Mouse (Mus musculus) liver, embryonic 11.5 days (tissue): ENCODE measurements around the gene Gstm4. TPM values are rescaled to one million over a fixed set of nuclear protein-coding genes. Genes with fewer than 3 reads are reported as not detected.

Source experiments
- ATAC-seq: fragments of 200-750 bp; cut with Nextera tagmentation; replicated peaks from 2 replicates; pipeline ENCODE4 v1.8.0; 2017; ENCODE audit warnings: moderate number of reproducible peaks, mild to moderate bottlenecking, moderate TSS enrichment, moderate library complexity; ENCODE audit not compliant: low FRiP score
- DNase-seq: peaks from one replicate; pipeline ENCODE4 v3.0.0-alpha.2; 2017; ENCODE audit warnings: low spot score
- H3K27ac ChIP-seq: fragments of 300-500 bp; sonication (generic); 2 replicates; pipeline ENCODE4 v1.5.1; 2014; ENCODE audit warnings: mild to moderate bottlenecking, low read depth, low read length, control low read depth
- H3K27me3 ChIP-seq: fragments of 300-500 bp; sonication (generic); replicated peaks from 2 replicates; pipeline ENCODE4 v1.6.1; 2014; ENCODE audit warnings: low read length, mixed read lengths; ENCODE audit not compliant: control insufficient read depth, insufficient read depth
- H3K36me3 ChIP-seq: fragments of 300-500 bp; sonication (generic); 2 replicates; pipeline ENCODE4 v1.6.1; 2014; ENCODE audit warnings: mild to moderate bottlenecking, low read length, moderate library complexity, mixed read lengths; ENCODE audit not compliant: control insufficient read depth, insufficient read depth
- H3K4me1 ChIP-seq: fragments of 300-500 bp; sonication (generic); replicated peaks from 2 replicates; pipeline ENCODE4 v1.6.1; 2014; ENCODE audit warnings: low read length, mixed read lengths; ENCODE audit not compliant: control insufficient read depth, insufficient read depth
- H3K4me2 ChIP-seq: fragments of 300-500 bp; sonication (generic); 2 replicates; pipeline ENCODE4 v1.6.1; 2014; ENCODE audit warnings: mild to moderate bottlenecking, control low read depth, moderate library complexity
- H3K4me3 ChIP-seq: fragments of 300-500 bp; sonication (generic); 2 replicates; pipeline ENCODE4 v1.5.1; 2014; ENCODE audit warnings: low read depth, low read length, control low read depth
- H3K9ac ChIP-seq: fragments of 300-500 bp; sonication (generic); 2 replicates; pipeline ENCODE4 v1.6.1; 2014; ENCODE audit warnings: low read depth, low read length, control low read depth
- H3K9me3 ChIP-seq: fragments of 300-500 bp; sonication (generic); 2 replicates; pipeline ENCODE4 v1.6.1; 2016; ENCODE audit warnings: low read length, inconsistent platforms, mixed read lengths; ENCODE audit not compliant: control insufficient read depth
- WGBS: fragments of 180-500 bp; shearing (Covaris S2); extraction: QIAGEN DNeasy Blood & Tissue Kit; methylation state at CpG from one replicate; pipeline ENCODE4 v1.1.7; 2014; 5-methylcytosine and 5-hydroxymethylcytosine counted together
- polyA plus RNA-seq: library from polyadenylated mRNA; unstranded; fragments of >200 nt; fragmentation: Nextera tagmentation; extraction: Ambion mirVana; gene quantifications from 2 replicates; pipeline ENCODE4 v1.2.1, GENCODE M21; 2014

The Gstm4 gene
- polyA plus RNA-seq, 1 experiment from 2014 or later: 22.8 TPM

GRCm38 (mm10) chr3:108087329-108087728 lies 42.6 kb upstream of the Gstm4 start:
- Histone ChIP-seq H3K9ac (peak overlapping the region; percentile 97), H3K4me2 (peak overlapping the region; percentile 83), H3K9me3 (no peaks in the 10 kb centered on the region), H3K36me3 (0 out of 2 replicates have a peak, but pooled peaks cover 2% of the 10 kb centered on the region), H3K27ac (peak overlapping the region; percentile 98), H3K4me3 (peak overlapping the region; percentile 92), H3K27me3 (no peaks in the 10 kb centered on the region), H3K4me1 (peaks cover 46% of the 10 kb centered on the region)
- WGBS: 64% methylated on average over 3 of the region's 3 CpGs
- DNase-seq (no peak), ATAC-seq (no peak)

GRCm38 (mm10) chr3:108086470-108086979 lies 41.8 kb upstream of the Gstm4 start, which contains the start of gene Ampd2:
Ampd2 (minus strand) TSS chr3:108086651.
- peak within 1 kb of the TSS; percentile 92 for H3K4me3 ChIP-seq
- DNase-seq: peak; percentile 85
- peak; percentile 62 for ATAC-seq
- peak within 1 kb of the TSS; percentile 83 for H3K4me2 ChIP-seq
- peak within 1 kb of the TSS; percentile 98 for H3K27ac ChIP-seq
- H3K9ac ChIP-seq: peak within 1 kb of the TSS; percentile 97
- H3K9me3 ChIP-seq: no peaks in the 10 kb centered on the region
- H3K27me3 ChIP-seq: no peaks in the 10 kb centered on the region
- WGBS: under 1% methylated on average over 29 of the region's 29 CpGs
- H3K36me3 ChIP-seq: 0 out of 2 replicates have a peak, but pooled peaks cover 2% of the 10 kb centered on the region
- peaks cover 51% of the 10 kb centered on the region for H3K4me1 ChIP-seq

- DNase-seq (peak; percentile 62), ATAC-seq (peak; percentile 50)
- Histone ChIP-seq H3K27ac (peak overlapping the region; percentile 98), H3K4me3 (peak overlapping the region; percentile 92), H3K9ac (peak overlapping the region; percentile 97), H3K27me3 (no peaks in the 10 kb centered on the region), H3K36me3 (peaks cover 3% of the 10 kb centered on the region; the same call in 1 of the 2 replicates), H3K9me3 (no peaks in the 10 kb centered on the region), H3K4me2 (peak overlapping the region; percentile 83), H3K4me1 (peaks cover 51% of the 10 kb centered on the region)
- WGBS: under 1% methylated on average over 31 of the region's 31 CpGs
Measured at GRCm38 (mm10) chr3:108085721-108086469, 41.2 kb upstream of the Gstm4 start.

GRCm38 (mm10) chr3:108085281-108085720 lies 40.6 kb upstream of the Gstm4 start:
- Histone ChIP-seq H3K4me1 (peaks cover 49% of the 10 kb centered on the region), H3K27me3 (no peaks in the 10 kb centered on the region), H3K4me3 (peak overlapping the region; percentile 92), H3K4me2 (peak overlapping the region; percentile 83), H3K9ac (peak overlapping the region; percentile 97), H3K27ac (peak overlapping the region; percentile 98), H3K9me3 (no peaks in the 10 kb centered on the region), H3K36me3 (peaks cover 9% of the 10 kb centered on the region; the same call in 1 of the 2 replicates)
- DNase-seq (peak; percentile 91), ATAC-seq (peak; percentile 81)
- WGBS: under 1% methylated on average over 14 of the region's 14 CpGs

DNA sequence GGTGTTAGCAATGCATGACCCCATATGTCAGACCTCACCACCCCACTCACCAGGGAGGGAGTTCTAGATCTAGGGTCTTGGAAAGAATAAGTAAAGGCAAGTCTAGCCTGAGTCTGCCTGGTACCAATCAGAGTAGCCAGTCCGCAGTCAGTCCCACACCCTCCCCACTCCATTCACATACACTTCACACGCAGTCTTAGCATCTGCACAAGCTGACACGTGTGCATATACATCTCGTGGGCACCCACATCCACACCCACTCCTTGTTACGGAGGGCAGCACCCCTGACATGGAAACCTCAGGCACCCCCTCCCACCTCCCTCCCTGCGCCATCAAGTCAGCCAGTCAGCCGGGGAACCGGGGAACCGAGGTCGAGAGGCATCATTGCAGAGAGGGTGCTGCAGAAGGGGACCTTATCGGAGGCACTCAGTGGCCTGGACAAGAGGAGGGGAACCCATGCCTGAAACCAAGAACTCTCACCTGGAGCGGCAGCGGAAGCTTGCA lies 40.1 kb upstream of the Gstm4 start:
- peak overlapping the region; percentile 98 for H3K27ac ChIP-seq
- DNase-seq (no peak), ATAC-seq (peak; percentile 20)
- H3K9ac ChIP-seq: peak overlapping the region; percentile 97
- H3K27me3 ChIP-seq: no peaks in the 10 kb centered on the region
- H3K9me3 ChIP-seq: no peaks in the 10 kb centered on the region
- peak overlapping the region; percentile 92 for H3K4me3 ChIP-seq
- WGBS: 15% methylated on average over 13 of the region's 13 CpGs
- peak overlapping the region; percentile 83 for H3K4me2 ChIP-seq
- peaks cover 13% of the 10 kb centered on the region; the same call in 1 of the 2 replicates for H3K36me3 ChIP-seq
- H3K4me1 ChIP-seq: peaks cover 47% of the 10 kb centered on the region

DNA sequence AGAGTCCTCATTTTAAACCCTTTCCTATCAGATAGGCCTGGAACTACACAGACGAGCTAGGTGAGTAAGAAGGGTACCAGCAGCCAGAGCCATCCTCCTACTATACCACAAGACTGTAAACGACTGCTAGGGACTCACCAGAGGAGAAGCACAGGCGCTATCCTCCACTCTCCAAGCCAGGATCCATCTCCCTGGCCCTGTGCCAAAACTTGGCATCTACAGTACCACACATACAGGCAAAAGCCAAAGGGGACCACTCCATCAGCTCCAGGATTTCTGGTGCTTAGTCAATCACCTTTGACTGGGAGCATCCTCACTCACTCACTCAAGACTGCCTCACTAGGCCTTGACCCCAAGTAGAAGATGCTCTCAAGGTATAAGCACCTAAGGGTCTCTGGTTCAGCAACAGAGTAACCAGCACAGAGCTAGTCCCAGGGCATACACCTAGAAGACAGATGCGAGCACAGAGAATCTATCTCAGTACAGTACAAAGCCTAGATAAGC lies 39.3 kb upstream of the Gstm4 start:
- Histone ChIP-seq H3K27me3 (no peaks in the 10 kb centered on the region), H3K9me3 (no peaks in the 10 kb centered on the region), H3K4me1 (peaks cover 41% of the 10 kb centered on the region), H3K27ac (peak overlapping the region; percentile 50; the same call in 1 of the 2 replicates), H3K4me2 (peak overlapping the region; percentile 83), H3K36me3 (peaks cover 20% of the 10 kb centered on the region), H3K9ac (peak overlapping the region; percentile 97), H3K4me3 (peak overlapping the region; percentile 92)
- DNase-seq: no peak
- 48% methylated on average over 4 of the region's 4 CpGs for WGBS
- no peak for ATAC-seq

- Histone ChIP-seq H3K9me3 (no peaks in the 10 kb centered on the region), H3K4me2 (peak overlapping the region; percentile 83), H3K4me1 (peaks cover 40% of the 10 kb centered on the region), H3K36me3 (peaks cover 26% of the 10 kb centered on the region), H3K9ac (peak overlapping the region; percentile 97), H3K27ac (peak overlapping the region; percentile 50), H3K4me3 (peak overlapping the region; percentile 92), H3K27me3 (no peaks in the 10 kb centered on the region)
- no peak for ATAC-seq
- DNase-seq: no peak
- 22% methylated on average over 2 of the region's 2 CpGs for WGBS
Measured at GRCm38 (mm10) chr3:108083161-108083560, 38.5 kb upstream of the Gstm4 start.

DNA sequence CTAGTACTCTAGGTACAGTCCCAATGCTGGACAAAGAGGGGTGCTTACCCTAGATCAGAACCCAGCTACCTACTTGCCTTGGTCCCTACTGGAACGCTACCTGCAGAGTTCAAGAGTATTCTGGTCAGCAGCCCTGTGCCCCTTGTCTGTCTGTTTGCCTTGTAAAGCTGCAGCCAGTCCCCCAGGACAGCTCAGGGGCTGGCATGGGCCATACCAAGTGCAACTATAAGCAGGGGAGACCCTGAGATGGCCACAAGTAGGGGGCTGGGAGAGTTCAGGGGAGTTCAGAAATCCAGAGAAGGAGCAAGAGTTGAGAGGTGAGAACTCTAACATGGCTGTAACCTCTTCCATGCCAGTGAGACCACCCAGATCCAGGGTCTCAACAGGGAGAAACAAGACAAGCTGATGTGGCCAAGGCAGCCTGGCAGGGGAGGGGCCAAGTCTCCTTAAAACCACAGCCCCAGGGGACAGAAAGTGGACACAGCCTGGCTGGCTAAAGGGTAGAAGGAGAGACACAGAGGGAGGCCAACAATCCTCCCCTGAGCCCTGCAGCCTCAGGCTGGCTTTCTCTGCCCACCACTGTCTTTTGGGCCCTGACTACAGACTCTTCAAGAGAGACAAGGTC lies 37.7 kb upstream of the Gstm4 start:
- Histone ChIP-seq H3K4me1 (peaks cover 38% of the 10 kb centered on the region), H3K27ac (peak overlapping the region; percentile 50; the same call in 1 of the 2 replicates)

More for the DNA sequence above, 37.7 kb upstream of the Gstm4 start:
- Histone ChIP-seq H3K9ac (peak overlapping the region; percentile 97), H3K36me3 (peaks cover 32% of the 10 kb centered on the region), H3K27me3 (no peaks in the 10 kb centered on the region), H3K4me2 (peak overlapping the region; percentile 83), H3K9me3 (no peaks in the 10 kb centered on the region), H3K4me3 (peak overlapping the region; percentile 92)
- ATAC-seq (no peak), DNase-seq (no peak)
- 67% methylated on average over 1 of the region's 1 CpGs for WGBS
